Mouse (Mus musculus): ENCODE data around the gene Bcl7b.

- TF ChIP-seq EP300 (IDR thresholded peaks at IDR 0.05) = no peak
- TF ChIP-seq CTCF (IDR thresholded peaks at IDR 0.05) = no peak
Observed at GRCm38 (mm10) chr5:135185016-135185415, 16.9 kb downstream of the Bcl7b start.
